Mouse (Mus musculus): ENCODE data around the gene Tmsb15l. TPM values are rescaled to one million over a fixed set of nuclear protein-coding genes. Genes with fewer than 3 reads are reported as not detected.
"Not testable (repeated sequence)": the region's sequence is repeated elsewhere in the genome, so short reads cannot be mapped to it uniquely, and the experiment has no call there.

The Tmsb15l gene
- polyA plus RNA-seq, 1 experiment from 2014 or later: 0.77 TPM

GRCm38 (mm10) chrX:136991274-136991673 lies 14.6 kb upstream of the Tmsb15l start:
- no peak for ATAC-seq (ENCODE audit: low read depth)
- WGBS (ENCODE audit: insufficient replicate concordance): 42% methylated on average over 2 of the region's 2 CpGs
- Histone ChIP-seq H3K4me2 (ENCODE audit: low read depth, low read length) (no peak overlapping the region), H3K36me3 (ENCODE audit: control insufficient read depth, insufficient read depth) (no peaks in the 10 kb centered on the region), H3K27ac (ENCODE audit: low read length) (no peak overlapping the region), H3K27me3 (ENCODE audit: control insufficient read depth, insufficient read depth, low read depth, low read length) (peaks cover 16% of the 10 kb centered on the region), H3K9me3 (replicated peaks; ENCODE audit: control insufficient read depth, low read length) (no peaks in the 10 kb centered on the region), H3K4me1 (ENCODE audit: control insufficient read depth, low read depth, low read length) (no peaks in the 10 kb centered on the region), H3K4me3 (ENCODE audit: low read depth, low read length) (no peak overlapping the region), H3K9ac (ENCODE audit: low read depth, low read length) (no peak overlapping the region)

DNA sequence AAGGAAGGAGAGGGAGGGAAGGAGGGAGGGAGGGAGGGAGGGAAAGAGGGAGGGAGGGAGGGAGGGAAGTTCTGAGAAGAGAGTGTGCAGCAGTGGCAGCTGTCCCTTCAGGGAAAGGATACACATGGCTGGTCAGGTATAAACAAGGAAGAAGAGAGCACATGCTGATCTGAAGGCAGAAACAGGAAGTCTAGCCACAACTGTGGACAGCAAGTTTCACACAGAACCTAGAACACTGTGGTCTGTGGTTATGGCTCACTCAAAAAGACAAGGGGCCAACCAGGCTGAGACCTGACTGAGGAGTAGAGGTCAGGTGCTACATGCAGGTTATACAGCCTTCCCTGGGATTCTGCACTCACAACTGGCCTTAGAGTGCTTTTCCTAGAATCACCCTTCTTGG lies 9.4 kb upstream of the Tmsb15l start:
- no peak overlapping the region for H3K27ac ChIP-seq (ENCODE audit: low read length)
- no peak overlapping the region for H3K4me3 ChIP-seq (ENCODE audit: low read depth, low read length)
- H3K36me3 ChIP-seq (ENCODE audit: control insufficient read depth, insufficient read depth): no peaks in the 10 kb centered on the region
- no peaks in the 10 kb centered on the region for H3K4me1 ChIP-seq (ENCODE audit: control insufficient read depth, low read depth, low read length)
- H3K9ac ChIP-seq (ENCODE audit: low read depth, low read length): no peak overlapping the region
- no peaks in the 10 kb centered on the region for H3K9me3 ChIP-seq (replicated peaks; ENCODE audit: control insufficient read depth, low read length)
- no peak overlapping the region for H3K4me2 ChIP-seq (ENCODE audit: low read depth, low read length)
- peak; percentile 13; the same call in 1 of the 2 replicates for ATAC-seq (ENCODE audit: low read depth)
- H3K27me3 ChIP-seq (ENCODE audit: control insufficient read depth, insufficient read depth, low read depth, low read length): no peaks in the 10 kb centered on the region

DNA sequence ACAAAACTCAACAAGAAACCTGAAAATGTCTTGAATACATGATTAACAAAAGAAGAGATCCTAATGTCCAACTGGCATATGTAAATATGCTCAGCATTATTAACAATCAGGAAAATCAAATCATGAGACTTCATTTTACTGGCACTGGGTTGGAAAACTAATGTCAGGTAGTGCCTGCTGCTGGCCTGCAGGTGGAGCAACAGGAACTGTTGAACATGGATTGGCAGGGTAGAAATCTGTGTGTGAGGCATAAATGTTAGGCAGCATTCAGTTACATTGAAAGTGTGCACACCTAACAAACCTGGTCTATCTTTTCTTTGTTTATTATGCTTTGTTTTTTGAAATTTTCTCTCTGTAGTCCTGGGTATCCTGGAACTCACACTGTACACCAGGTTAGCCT lies 1.9 kb upstream of the Tmsb15l start:
- no peaks in the 10 kb centered on the region for H3K9me3 ChIP-seq (replicated peaks; ENCODE audit: control insufficient read depth, low read length)
- H3K4me1 ChIP-seq (ENCODE audit: control insufficient read depth, low read depth, low read length): no peaks in the 10 kb centered on the region
- H3K9ac ChIP-seq (ENCODE audit: low read depth, low read length): no peak overlapping the region
- ATAC-seq (ENCODE audit: low read depth): no peak
- H3K27me3 ChIP-seq (ENCODE audit: control insufficient read depth, insufficient read depth, low read depth, low read length): no peaks in the 10 kb centered on the region
- no peak overlapping the region for H3K27ac ChIP-seq (ENCODE audit: low read length)
- no peaks in the 10 kb centered on the region for H3K36me3 ChIP-seq (ENCODE audit: control insufficient read depth, insufficient read depth)
- H3K4me3 ChIP-seq (ENCODE audit: low read depth, low read length): no peak overlapping the region
- no peak overlapping the region for H3K4me2 ChIP-seq (ENCODE audit: low read depth, low read length)

DNA sequence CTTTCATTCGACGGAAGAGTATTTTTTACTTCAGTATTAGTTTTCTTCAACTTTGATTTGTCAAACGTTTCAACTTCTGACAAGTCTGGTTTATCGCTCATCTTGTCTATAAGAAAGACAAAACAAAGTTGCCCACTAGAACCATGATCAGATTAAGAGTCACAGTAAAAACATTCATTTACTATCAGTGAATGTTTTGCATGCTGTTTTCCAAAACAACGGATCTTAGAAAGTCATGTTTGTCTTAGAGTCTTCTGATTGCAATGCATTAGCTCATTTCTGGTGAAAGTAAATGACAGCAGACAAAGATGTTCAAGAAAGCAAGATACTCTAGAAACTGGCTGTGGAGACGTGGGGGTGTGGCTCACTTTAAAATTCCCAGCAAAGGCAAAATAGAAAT lies 1.3 kb downstream of the Tmsb15l start, which contains the start of gene Tmsb15b2:
Gene Tmsb15b2, minus strand, starts transcription at position 101 of the 400 bp plus-strand sequence.
- not testable (repeated sequence) for H3K9ac ChIP-seq (ENCODE audit: low read depth, low read length); H3K4me1 ChIP-seq (ENCODE audit: control insufficient read depth, low read depth, low read length); H3K36me3 ChIP-seq (ENCODE audit: control insufficient read depth, insufficient read depth); H3K27me3 ChIP-seq (ENCODE audit: control insufficient read depth, insufficient read depth, low read depth, low read length); H3K27ac ChIP-seq (ENCODE audit: low read length); ATAC-seq (ENCODE audit: low read depth); H3K9me3 ChIP-seq (replicated peaks; ENCODE audit: control insufficient read depth, low read length)
- 65% methylated on average over 6 of the region's 6 CpGs for WGBS (ENCODE audit: insufficient replicate concordance)
- Histone ChIP-seq H3K4me3 (ENCODE audit: low read depth, low read length) (peak within 1 kb of the TSS; percentile 44; the same call in 1 of the 2 replicates), H3K4me2 (ENCODE audit: low read depth, low read length) (peak within 1 kb of the TSS; percentile 42)

GRCm38 (mm10) chrX:136959688-136960087 lies 17.0 kb downstream of the Tmsb15l start:
- no peak overlapping the region for H3K4me3 ChIP-seq (ENCODE audit: low read depth, low read length)
- no peak overlapping the region for H3K4me2 ChIP-seq (ENCODE audit: low read depth, low read length)
- no peaks in the 10 kb centered on the region for H3K36me3 ChIP-seq (ENCODE audit: control insufficient read depth, insufficient read depth)
- H3K9ac ChIP-seq (ENCODE audit: low read depth, low read length): no peak overlapping the region
- H3K27me3 ChIP-seq (ENCODE audit: control insufficient read depth, insufficient read depth, low read depth, low read length): no peaks in the 10 kb centered on the region
- H3K9me3 ChIP-seq (replicated peaks; ENCODE audit: control insufficient read depth, low read length): no peaks in the 10 kb centered on the region
- no peaks in the 10 kb centered on the region for H3K4me1 ChIP-seq (ENCODE audit: control insufficient read depth, low read depth, low read length)
- H3K27ac ChIP-seq (ENCODE audit: low read length): no peak overlapping the region
- no peak for ATAC-seq (ENCODE audit: low read depth)
- WGBS (ENCODE audit: insufficient replicate concordance): 30% methylated on average over 2 of the region's 2 CpGs

DNA sequence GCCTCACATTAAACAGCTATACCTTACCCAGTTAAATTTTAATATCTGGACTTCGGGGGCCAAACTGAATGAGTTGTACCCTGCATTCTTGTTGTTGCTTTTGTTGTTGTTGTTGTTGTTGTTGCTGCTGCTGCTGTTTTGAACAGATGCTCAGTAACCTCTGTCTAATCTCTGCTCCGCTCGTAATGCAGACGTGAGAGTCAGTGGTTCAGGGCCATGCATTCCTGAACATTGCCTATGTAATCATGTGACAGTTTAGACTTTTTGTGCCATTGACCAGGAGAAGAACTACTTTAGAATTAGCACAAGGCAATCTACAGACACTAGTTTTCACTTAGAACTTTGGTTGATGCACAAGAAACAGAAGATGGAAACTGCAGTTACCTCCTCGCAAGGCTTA lies 18.4 kb downstream of the Tmsb15l start:
- H3K36me3 ChIP-seq (ENCODE audit: control insufficient read depth, insufficient read depth); ATAC-seq (ENCODE audit: low read depth); H3K4me3 ChIP-seq (ENCODE audit: low read depth, low read length); H3K4me1 ChIP-seq (ENCODE audit: control insufficient read depth, low read depth, low read length); H3K27me3 ChIP-seq (ENCODE audit: control insufficient read depth, insufficient read depth, low read depth, low read length); H3K9me3 ChIP-seq (replicated peaks; ENCODE audit: control insufficient read depth, low read length); H3K9ac ChIP-seq (ENCODE audit: low read depth, low read length); H3K27ac ChIP-seq (ENCODE audit: low read length): not testable (repeated sequence)
- 62% methylated on average over 5 of the region's 5 CpGs for WGBS (ENCODE audit: insufficient replicate concordance)
- 0 out of 2 replicates have a peak overlapping the region, but pooled peaks have one; percentile 1 for H3K4me2 ChIP-seq (ENCODE audit: low read depth, low read length)

DNA sequence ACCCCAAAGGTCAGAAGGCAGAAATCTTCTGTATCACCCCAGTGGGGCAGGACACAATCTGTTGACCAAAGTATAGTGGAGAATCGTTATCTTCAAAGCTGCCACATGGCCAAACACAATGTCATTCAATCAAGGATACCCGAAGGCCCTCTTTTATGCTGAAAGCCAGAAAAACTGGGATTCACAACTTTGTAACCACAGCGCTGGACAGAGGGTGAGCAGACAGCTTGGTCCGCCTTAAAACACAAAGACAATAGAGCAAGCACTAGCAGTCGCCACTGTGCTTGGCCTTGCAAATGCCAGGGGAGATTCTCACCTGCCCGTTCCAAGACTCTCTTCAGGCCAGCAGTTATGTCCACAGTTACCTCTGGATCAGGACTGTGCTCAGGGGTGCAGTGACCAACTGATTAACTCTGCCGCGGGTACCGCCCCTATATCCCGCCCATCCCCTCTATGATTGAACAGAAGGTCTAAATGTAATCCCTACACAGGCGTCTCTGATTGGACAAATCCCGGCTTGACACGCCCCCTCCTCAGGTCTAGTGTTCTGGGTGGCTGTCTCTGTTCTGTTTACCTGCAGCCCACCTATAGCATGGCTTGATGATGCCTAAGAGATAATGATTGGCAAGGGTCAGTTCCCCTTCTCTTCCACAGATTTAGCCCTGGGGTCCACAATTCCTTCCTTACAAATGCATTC lies 18.9 kb downstream of the Tmsb15l start:
- not testable (repeated sequence) for H3K27me3 ChIP-seq (ENCODE audit: control insufficient read depth, insufficient read depth, low read depth, low read length); H3K9me3 ChIP-seq (replicated peaks; ENCODE audit: control insufficient read depth, low read length); H3K27ac ChIP-seq (ENCODE audit: low read length); H3K4me3 ChIP-seq (ENCODE audit: low read depth, low read length); H3K9ac ChIP-seq (ENCODE audit: low read depth, low read length); H3K4me1 ChIP-seq (ENCODE audit: control insufficient read depth, low read depth, low read length); H3K36me3 ChIP-seq (ENCODE audit: control insufficient read depth, insufficient read depth)
- peak; percentile 87 for ATAC-seq (ENCODE audit: low read depth)
- 20% methylated on average over 13 of the region's 13 CpGs for WGBS (ENCODE audit: insufficient replicate concordance)
- 0 out of 2 replicates have a peak overlapping the region, but pooled peaks have one; percentile 1 for H3K4me2 ChIP-seq (ENCODE audit: low read depth, low read length)

GRCm38 (mm10) chrX:136937985-136938384 lies 38.7 kb downstream of the Tmsb15l start:
- Histone ChIP-seq H3K4me3 (ENCODE audit: low read depth, low read length) (no peak overlapping the region), H3K27me3 (ENCODE audit: control insufficient read depth, insufficient read depth, low read depth, low read length) (no peaks in the 10 kb centered on the region), H3K4me2 (ENCODE audit: low read depth, low read length) (no peak overlapping the region), H3K4me1 (ENCODE audit: control insufficient read depth, low read depth, low read length) (no peaks in the 10 kb centered on the region), H3K9ac (ENCODE audit: low read depth, low read length) (no peak overlapping the region), H3K36me3 (ENCODE audit: control insufficient read depth, insufficient read depth) (no peaks in the 10 kb centered on the region), H3K9me3 (replicated peaks; ENCODE audit: control insufficient read depth, low read length) (no peaks in the 10 kb centered on the region), H3K27ac (ENCODE audit: low read length) (no peak overlapping the region)
- WGBS (ENCODE audit: insufficient replicate concordance): 9% methylated on average over 3 of the region's 3 CpGs
- no peak; the same call in 1 of the 2 replicates for ATAC-seq (ENCODE audit: low read depth)

DNA sequence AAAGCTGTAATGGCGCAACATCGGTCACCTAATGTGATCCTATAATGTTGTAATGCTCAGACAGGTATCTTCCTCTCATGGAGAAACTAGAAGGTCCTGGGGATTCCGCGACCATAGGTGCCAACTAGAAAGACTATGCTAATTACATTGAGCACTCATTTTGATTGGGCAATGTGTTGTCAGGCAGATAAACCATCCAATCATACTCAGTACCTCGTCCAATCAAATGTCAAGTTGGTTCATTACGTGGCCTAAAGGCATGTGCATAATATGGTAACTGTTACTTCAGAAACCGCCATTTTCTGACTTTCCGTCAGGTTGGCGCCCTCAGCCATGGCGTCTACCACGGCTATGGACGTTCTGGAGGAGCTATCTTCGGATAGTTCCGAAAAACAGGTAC lies 49.6 kb downstream of the Tmsb15l start, which contains the start of gene H2bfm:
Gene H2bfm, plus strand, starts transcription at position 295 of the 400 bp plus-strand sequence.
- Histone ChIP-seq H3K4me1 (ENCODE audit: control insufficient read depth, low read depth, low read length) (no peaks in the 10 kb centered on the region), H3K4me3 (ENCODE audit: low read depth, low read length) (no peak within 1 kb of the TSS), H3K27ac (ENCODE audit: low read length) (no peak within 1 kb of the TSS), H3K36me3 (ENCODE audit: control insufficient read depth, insufficient read depth) (no peaks in the 10 kb centered on the region), H3K4me2 (ENCODE audit: low read depth, low read length) (no peak within 1 kb of the TSS), H3K9me3 (replicated peaks; ENCODE audit: control insufficient read depth, low read length) (no peaks in the 10 kb centered on the region; the same call in 1 of the 2 replicates), H3K27me3 (ENCODE audit: control insufficient read depth, insufficient read depth, low read depth, low read length) (no peaks in the 10 kb centered on the region), H3K9ac (ENCODE audit: low read depth, low read length) (no peak within 1 kb of the TSS)
- no peak for ATAC-seq (ENCODE audit: low read depth)
- 76% methylated on average over 14 of the region's 14 CpGs for WGBS (ENCODE audit: insufficient replicate concordance)

Measured in liver, embryonic 16.5 days (tissue).